Mouse (Mus musculus): ENCODE measurements around the gene Dgkg. TPM values are rescaled to one million over a fixed set of nuclear protein-coding genes. Genes with fewer than 3 reads are reported as not detected.

Dgkg gene
- polyA plus RNA-seq, 1 experiment from 2014 or later, result 0.51 TPM

- Histone ChIP-seq H3K4me3 (ENCODE audit: low read length) (no peak overlapping the region), H3K4me1 (ENCODE audit: control insufficient read depth, insufficient read depth, low read length) (no peaks in the 10 kb centered on the region), H3K9me3 (ENCODE audit: control insufficient read depth, low read length) (no peaks in the 10 kb centered on the region), H3K27me3 (ENCODE audit: control insufficient read depth, insufficient read depth, low read length) (no peaks in the 10 kb centered on the region), H3K9ac (ENCODE audit: low read depth, low read length) (no peak overlapping the region), H3K27ac (ENCODE audit: low read depth, low read length) (no peak overlapping the region), H3K4me2 (replicated peaks; ENCODE audit: low read depth, low read length) (no peak overlapping the region), H3K36me3 (ENCODE audit: control insufficient read depth, insufficient read depth, low read length) (no peaks in the 10 kb centered on the region)
- no peak for ATAC-seq (ENCODE audit: low FRiP score, low TSS enrichment)
Observed at GRCm38 (mm10) chr16:22682727-22683126, 25.7 kb upstream of the Dgkg start.

- ATAC-seq (ENCODE audit: low FRiP score, low TSS enrichment), result no peak
- H3K4me2 ChIP-seq (replicated peaks; ENCODE audit: low read depth, low read length), result no peak overlapping the region
- no peaks in the 10 kb centered on the region for H3K36me3 ChIP-seq (ENCODE audit: control insufficient read depth, insufficient read depth, low read length)
- no peaks in the 10 kb centered on the region for H3K9me3 ChIP-seq (ENCODE audit: control insufficient read depth, low read length)
- no peak overlapping the region for H3K27ac ChIP-seq (ENCODE audit: low read depth, low read length)
- H3K9ac ChIP-seq (ENCODE audit: low read depth, low read length), result no peak overlapping the region
- no peak overlapping the region for H3K4me3 ChIP-seq (ENCODE audit: low read length)
- H3K4me1 ChIP-seq (ENCODE audit: control insufficient read depth, insufficient read depth, low read length), result no peaks in the 10 kb centered on the region
- WGBS, result 72% methylated on average over 3 of the region's 3 CpGs
- H3K27me3 ChIP-seq (ENCODE audit: control insufficient read depth, insufficient read depth, low read length), result no peaks in the 10 kb centered on the region
Observed at GRCm38 (mm10) chr16:22679641-22680040, 22.6 kb upstream of the Dgkg start.

GRCm38 (mm10) chr16:22674636-22675035 is 17.6 kb upstream of the Dgkg start:
- Histone ChIP-seq H3K4me3 (ENCODE audit: low read length) (no peak overlapping the region), H3K9me3 (ENCODE audit: control insufficient read depth, low read length) (0 out of 2 replicates have a peak, but pooled peaks cover 3% of the 10 kb centered on the region), H3K4me1 (ENCODE audit: control insufficient read depth, insufficient read depth, low read length) (no peaks in the 10 kb centered on the region), H3K9ac (ENCODE audit: low read depth, low read length) (no peak overlapping the region), H3K36me3 (ENCODE audit: control insufficient read depth, insufficient read depth, low read length) (no peaks in the 10 kb centered on the region), H3K4me2 (replicated peaks; ENCODE audit: low read depth, low read length) (no peak overlapping the region), H3K27me3 (ENCODE audit: control insufficient read depth, insufficient read depth, low read length) (no peaks in the 10 kb centered on the region), H3K27ac (ENCODE audit: low read depth, low read length) (no peak overlapping the region)
- no peak for ATAC-seq (ENCODE audit: low FRiP score, low TSS enrichment)
- 88% methylated on average over 10 of the region's 10 CpGs for WGBS

GRCm38 (mm10) chr16:22674164-22674563 is 17.1 kb upstream of the Dgkg start:
- Histone ChIP-seq H3K4me3 (ENCODE audit: low read length) (no peak overlapping the region), H3K4me1 (ENCODE audit: control insufficient read depth, insufficient read depth, low read length) (no peaks in the 10 kb centered on the region), H3K4me2 (replicated peaks; ENCODE audit: low read depth, low read length) (no peak overlapping the region), H3K27ac (ENCODE audit: low read depth, low read length) (no peak overlapping the region), H3K36me3 (ENCODE audit: control insufficient read depth, insufficient read depth, low read length) (no peaks in the 10 kb centered on the region), H3K27me3 (ENCODE audit: control insufficient read depth, insufficient read depth, low read length) (no peaks in the 10 kb centered on the region), H3K9ac (ENCODE audit: low read depth, low read length) (no peak overlapping the region), H3K9me3 (ENCODE audit: control insufficient read depth, low read length) (0 out of 2 replicates have a peak, but pooled peaks cover 3% of the 10 kb centered on the region)
- no peak for ATAC-seq (ENCODE audit: low FRiP score, low TSS enrichment)
- 70% methylated on average over 4 of the region's 4 CpGs for WGBS

DNA sequence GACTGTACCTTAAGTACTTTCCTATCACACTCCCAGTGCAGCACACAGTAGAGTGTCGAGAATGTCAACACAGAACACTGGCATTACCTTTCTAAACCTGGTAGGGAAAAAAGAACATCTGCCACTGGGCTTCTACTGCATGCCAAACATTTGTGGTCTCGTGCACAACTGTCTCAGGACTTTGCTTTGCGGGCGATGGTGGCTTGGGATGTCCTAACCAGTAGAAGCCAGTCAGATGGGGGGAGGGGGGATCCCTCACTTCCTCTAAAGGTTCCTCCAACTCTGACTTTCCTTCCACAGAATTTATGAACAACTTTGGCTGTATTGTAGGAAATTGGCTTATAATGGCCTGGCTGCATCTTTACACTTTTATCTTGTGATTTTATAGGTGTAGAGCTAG is 7.0 kb upstream of the Dgkg start:
- no peak overlapping the region for H3K4me2 ChIP-seq (replicated peaks; ENCODE audit: low read depth, low read length)
- H3K27me3 ChIP-seq (ENCODE audit: control insufficient read depth, insufficient read depth, low read length), result peaks cover 2% of the 10 kb centered on the region; the same call in 1 of the 2 replicates
- no peak overlapping the region for H3K27ac ChIP-seq (ENCODE audit: low read depth, low read length)
- 0 out of 2 replicates have a peak, but pooled peaks cover 4% of the 10 kb centered on the region for H3K4me1 ChIP-seq (ENCODE audit: control insufficient read depth, insufficient read depth, low read length)
- H3K9ac ChIP-seq (ENCODE audit: low read depth, low read length), result no peak overlapping the region
- 79% methylated on average over 4 of the region's 4 CpGs for WGBS
- H3K4me3 ChIP-seq (ENCODE audit: low read length), result no peak overlapping the region
- H3K36me3 ChIP-seq (ENCODE audit: control insufficient read depth, insufficient read depth, low read length), result no peaks in the 10 kb centered on the region
- ATAC-seq (ENCODE audit: low FRiP score, low TSS enrichment), result no peak
- no peaks in the 10 kb centered on the region for H3K9me3 ChIP-seq (ENCODE audit: control insufficient read depth, low read length)

DNA sequence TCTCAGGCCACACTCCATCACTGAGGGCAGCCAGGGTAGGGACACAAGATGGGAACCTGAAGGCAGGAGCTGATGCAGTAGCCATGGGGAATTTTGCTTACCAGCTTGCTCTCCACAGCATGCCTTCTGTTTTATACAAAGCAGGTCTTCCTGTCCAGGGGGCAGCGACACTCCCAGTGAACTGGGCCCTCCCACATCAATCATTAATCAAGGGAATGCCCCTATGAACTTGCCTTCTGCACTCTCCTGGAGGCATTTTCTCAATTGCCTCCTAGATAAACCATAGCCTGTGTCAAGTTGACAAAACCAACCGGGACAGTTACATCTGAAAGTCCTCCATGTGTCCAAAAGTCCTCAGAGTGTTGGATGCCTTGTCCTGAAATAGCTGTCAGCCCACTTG is 6.1 kb upstream of the Dgkg start:
- 11% methylated on average over 2 of the region's 2 CpGs for WGBS
- no peak overlapping the region for H3K4me2 ChIP-seq (replicated peaks; ENCODE audit: low read depth, low read length)
- no peak overlapping the region for H3K9ac ChIP-seq (ENCODE audit: low read depth, low read length)
- H3K27ac ChIP-seq (ENCODE audit: low read depth, low read length), result no peak overlapping the region
- H3K4me1 ChIP-seq (ENCODE audit: control insufficient read depth, insufficient read depth, low read length), result 0 out of 2 replicates have a peak, but pooled peaks cover 2% of the 10 kb centered on the region
- no peaks in the 10 kb centered on the region for H3K36me3 ChIP-seq (ENCODE audit: control insufficient read depth, insufficient read depth, low read length)
- H3K27me3 ChIP-seq (ENCODE audit: control insufficient read depth, insufficient read depth, low read length), result peaks cover 11% of the 10 kb centered on the region
- H3K4me3 ChIP-seq (ENCODE audit: low read length), result no peak overlapping the region
- no peak for ATAC-seq (ENCODE audit: low FRiP score, low TSS enrichment)
- no peaks in the 10 kb centered on the region for H3K9me3 ChIP-seq (ENCODE audit: control insufficient read depth, low read length)

GRCm38 (mm10) chr16:22661076-22661475 is 4.1 kb upstream of the Dgkg start:
- H3K4me3 ChIP-seq (ENCODE audit: low read length), result no peak overlapping the region
- 63% methylated on average over 5 of the region's 5 CpGs for WGBS

GRCm38 (mm10) chr16:22657874-22658789 is 1.1 kb upstream of the Dgkg start:
- no peak overlapping the region for H3K9ac ChIP-seq (ENCODE audit: low read depth, low read length)
- no peak overlapping the region for H3K27ac ChIP-seq (ENCODE audit: low read depth, low read length)
- 69% methylated on average over 16 of the region's 16 CpGs for WGBS
- H3K4me3 ChIP-seq (ENCODE audit: low read length), result no peak overlapping the region
- no peaks in the 10 kb centered on the region for H3K36me3 ChIP-seq (ENCODE audit: control insufficient read depth, insufficient read depth, low read length)
- no peaks in the 10 kb centered on the region for H3K9me3 ChIP-seq (ENCODE audit: control insufficient read depth, low read length)
- H3K4me1 ChIP-seq (ENCODE audit: control insufficient read depth, insufficient read depth, low read length), result no peaks in the 10 kb centered on the region
- H3K4me2 ChIP-seq (replicated peaks; ENCODE audit: low read depth, low read length), result no peak overlapping the region
- ATAC-seq (ENCODE audit: low FRiP score, low TSS enrichment), result no peak
- peaks cover 30% of the 10 kb centered on the region for H3K27me3 ChIP-seq (ENCODE audit: control insufficient read depth, insufficient read depth, low read length)

More at GRCm38 (mm10) chr16:22661076-22661475, 4.1 kb upstream of the Dgkg start:
- Histone ChIP-seq H3K27ac (ENCODE audit: low read depth, low read length) (no peak overlapping the region), H3K9ac (ENCODE audit: low read depth, low read length) (no peak overlapping the region), H3K27me3 (ENCODE audit: control insufficient read depth, insufficient read depth, low read length) (peaks cover 26% of the 10 kb centered on the region), H3K9me3 (ENCODE audit: control insufficient read depth, low read length) (no peaks in the 10 kb centered on the region), H3K4me1 (ENCODE audit: control insufficient read depth, insufficient read depth, low read length) (no peaks in the 10 kb centered on the region), H3K4me2 (replicated peaks; ENCODE audit: low read depth, low read length) (no peak overlapping the region), H3K36me3 (ENCODE audit: control insufficient read depth, insufficient read depth, low read length) (no peaks in the 10 kb centered on the region)
- ATAC-seq (ENCODE audit: low FRiP score, low TSS enrichment), result no peak

DNA sequence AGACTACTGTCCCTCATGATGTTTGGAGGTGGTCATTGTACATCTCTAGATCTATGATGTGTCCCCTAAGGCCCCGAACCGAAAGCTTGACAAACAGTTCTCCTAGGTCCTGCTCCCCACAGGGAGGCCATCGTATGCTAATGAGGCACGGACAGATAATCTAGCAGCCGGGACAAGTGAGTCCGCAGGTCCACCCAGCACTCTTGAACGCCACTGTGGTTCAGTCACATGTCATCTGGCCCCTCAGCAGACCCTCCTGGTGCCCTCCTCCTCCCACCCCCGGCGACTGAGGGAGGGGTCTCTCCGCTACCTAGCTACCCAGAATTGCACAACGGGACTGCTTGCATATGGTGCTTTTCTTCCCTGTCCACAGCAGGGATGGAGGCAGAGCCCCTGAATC is 1.2 kb downstream of the Dgkg start:
- H3K4me2 ChIP-seq (replicated peaks; ENCODE audit: low read depth, low read length), result no peak overlapping the region
- H3K9ac ChIP-seq (ENCODE audit: low read depth, low read length), result no peak overlapping the region
- H3K27ac ChIP-seq (ENCODE audit: low read depth, low read length), result no peak overlapping the region
- H3K36me3 ChIP-seq (ENCODE audit: control insufficient read depth, insufficient read depth, low read length), result no peaks in the 10 kb centered on the region
- ATAC-seq (ENCODE audit: low FRiP score, low TSS enrichment), result no peak
- WGBS, result 8% methylated on average over 11 of the region's 11 CpGs
- H3K4me1 ChIP-seq (ENCODE audit: control insufficient read depth, insufficient read depth, low read length), result no peaks in the 10 kb centered on the region
- peak overlapping the region; percentile 45; the same call in 1 of the 2 replicates for H3K4me3 ChIP-seq (ENCODE audit: low read length)
- no peaks in the 10 kb centered on the region for H3K9me3 ChIP-seq (ENCODE audit: control insufficient read depth, low read length)
- H3K27me3 ChIP-seq (ENCODE audit: control insufficient read depth, insufficient read depth, low read length), result peaks cover 30% of the 10 kb centered on the region

Data from kidney, embryonic 14.5 days (tissue).